Mouse (Mus musculus) embryo, embryonic 11 days (tissue): ENCODE results near the gene Rmnd5b.
"Not testable (repeated sequence)": the region's sequence is repeated elsewhere in the genome, so short reads cannot be mapped to it uniquely, and the experiment has no call there.

ENCODE experiments used
- DNase-seq: peaks from one replicate; pipeline ENCODE4 v3.0.0-alpha.2; 2015

The Rmnd5b gene

DNA sequence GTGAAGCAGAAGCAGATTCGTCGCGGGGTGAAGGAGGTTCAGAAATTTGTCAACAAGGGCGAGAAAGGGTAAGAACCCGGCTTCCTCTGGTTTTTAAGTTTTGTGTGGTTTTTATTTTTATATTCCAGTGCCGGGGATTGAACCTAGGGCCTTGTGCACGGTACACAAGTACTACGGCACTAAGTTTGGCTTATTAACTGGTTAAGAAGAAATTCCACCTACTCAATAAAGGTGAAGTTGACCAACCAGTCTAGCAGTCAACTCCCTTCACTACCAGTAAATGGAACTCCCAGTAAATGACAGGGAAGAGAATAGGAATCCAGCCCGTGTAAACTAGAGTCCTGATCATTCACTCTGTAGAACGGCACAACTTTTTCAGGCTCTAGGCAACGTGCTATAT lies 15.6 kb downstream of the Rmnd5b start:
- no peak for DNase-seq

GRCm38 (mm10) chr11:51619409-51620060 lies 16.2 kb downstream of the Rmnd5b start, which contains the start of gene Nhp2:
TSS of gene Nhp2 (plus strand) at chr11:51619735.
- DNase-seq: peak; percentile 98

GRCm38 (mm10) chr11:51618894-51619408 lies 16.7 kb downstream of the Rmnd5b start:
- DNase-seq: no peak

DNA sequence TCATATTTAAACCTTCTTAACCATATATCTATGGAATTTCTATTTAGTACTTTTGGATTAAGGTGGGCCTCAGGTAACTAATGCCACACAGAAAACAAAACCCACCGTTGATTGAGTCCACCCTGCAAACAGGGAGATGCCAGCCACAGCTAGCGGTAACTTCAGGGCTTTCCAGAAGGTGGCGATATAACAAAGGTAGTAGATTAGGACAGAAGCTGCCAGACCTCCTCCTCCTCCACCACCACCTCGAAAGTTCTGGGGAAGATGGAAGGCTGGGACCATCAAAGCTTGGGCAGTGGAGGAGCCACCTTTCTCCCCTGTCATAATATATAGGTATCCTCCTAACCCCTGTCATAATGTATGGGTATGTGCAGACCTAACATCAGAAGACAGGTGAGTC lies 18.0 kb downstream of the Rmnd5b start:
- peak; percentile 82 for DNase-seq

DNA sequence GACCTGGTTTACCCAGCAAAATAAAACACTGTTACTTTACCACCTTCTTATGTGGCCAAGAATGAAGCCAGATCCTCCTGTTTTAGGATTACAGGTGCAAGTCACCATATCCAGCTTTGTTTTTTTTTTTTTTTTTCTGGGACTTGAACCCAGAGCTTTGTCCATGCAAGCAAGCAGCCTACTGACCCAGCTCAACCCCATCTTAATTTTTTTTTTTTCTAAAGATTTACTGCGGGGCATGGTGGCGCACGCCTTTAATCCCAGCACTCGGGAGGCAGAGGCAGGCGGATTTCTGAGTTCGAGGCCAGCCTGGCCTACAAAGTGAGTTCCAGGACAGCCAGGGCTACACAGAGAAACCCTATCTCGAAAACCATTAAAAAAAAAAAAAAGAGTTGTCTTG lies 19.6 kb downstream of the Rmnd5b start:
- not testable (repeated sequence) for DNase-seq

- peak; percentile 85 for DNase-seq
Measured at GRCm38 (mm10) chr11:51615601-51616000, 20.1 kb downstream of the Rmnd5b start.

DNA sequence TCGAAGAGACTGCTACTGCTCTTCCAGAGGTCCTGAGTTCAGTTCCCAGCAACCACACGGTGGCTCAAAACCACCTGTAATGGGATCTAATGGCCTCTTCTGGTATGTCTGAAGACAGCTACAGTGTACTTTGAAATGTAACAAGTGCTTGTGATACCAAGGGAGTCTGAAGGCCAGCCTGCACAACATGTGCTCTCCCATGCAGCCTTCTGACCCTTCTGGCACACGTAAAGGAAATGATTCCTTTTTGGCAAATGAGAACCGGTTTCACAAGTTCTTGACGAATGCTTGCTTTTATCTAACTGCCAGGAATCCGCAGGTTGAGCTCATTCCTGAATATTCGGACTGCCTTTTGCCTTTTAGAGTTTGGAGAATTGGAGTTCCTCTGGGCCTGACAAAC lies 20.6 kb downstream of the Rmnd5b start:
- no peak for DNase-seq

GRCm38 (mm10) chr11:51614256-51614655 lies 21.4 kb downstream of the Rmnd5b start:
- no peak for DNase-seq

- DNase-seq: not testable (repeated sequence)
Measured at GRCm38 (mm10) chr11:51609940-51610339, 25.8 kb downstream of the Rmnd5b start.

GRCm38 (mm10) chr11:51609266-51609909 lies 26.3 kb downstream of the Rmnd5b start:
- no peak for DNase-seq

DNA sequence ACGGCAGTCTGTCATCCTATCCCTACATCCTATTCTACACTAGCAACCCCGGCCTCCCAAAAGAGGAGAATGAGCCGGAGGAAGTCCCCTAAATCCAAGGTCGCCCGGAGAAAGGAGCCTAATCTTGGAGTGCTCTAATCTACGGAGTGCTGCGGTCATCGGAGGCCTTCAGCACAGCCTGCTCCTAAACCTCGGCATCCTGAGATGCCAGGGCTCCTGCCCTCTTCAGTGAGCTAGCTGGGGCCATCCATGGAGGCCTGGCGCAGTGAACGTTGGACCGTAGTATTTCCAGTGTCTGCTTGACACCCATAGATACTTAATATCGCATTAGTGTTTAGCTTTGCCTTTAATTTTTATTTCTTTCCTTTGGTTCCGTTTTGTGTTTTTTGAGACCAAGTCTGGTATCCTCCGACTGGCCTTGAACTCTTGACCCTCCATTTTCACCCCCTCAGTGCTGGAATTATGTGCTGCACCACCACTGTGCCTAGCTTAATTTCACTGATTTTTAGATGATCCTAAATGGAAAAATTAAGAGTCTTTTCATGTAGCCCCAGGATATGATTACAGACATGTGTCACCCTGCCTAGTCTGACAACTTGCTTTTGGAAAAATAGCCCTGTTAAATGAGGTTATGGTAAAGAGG lies 28.5 kb downstream of the Rmnd5b start:
- no peak for DNase-seq

DNA sequence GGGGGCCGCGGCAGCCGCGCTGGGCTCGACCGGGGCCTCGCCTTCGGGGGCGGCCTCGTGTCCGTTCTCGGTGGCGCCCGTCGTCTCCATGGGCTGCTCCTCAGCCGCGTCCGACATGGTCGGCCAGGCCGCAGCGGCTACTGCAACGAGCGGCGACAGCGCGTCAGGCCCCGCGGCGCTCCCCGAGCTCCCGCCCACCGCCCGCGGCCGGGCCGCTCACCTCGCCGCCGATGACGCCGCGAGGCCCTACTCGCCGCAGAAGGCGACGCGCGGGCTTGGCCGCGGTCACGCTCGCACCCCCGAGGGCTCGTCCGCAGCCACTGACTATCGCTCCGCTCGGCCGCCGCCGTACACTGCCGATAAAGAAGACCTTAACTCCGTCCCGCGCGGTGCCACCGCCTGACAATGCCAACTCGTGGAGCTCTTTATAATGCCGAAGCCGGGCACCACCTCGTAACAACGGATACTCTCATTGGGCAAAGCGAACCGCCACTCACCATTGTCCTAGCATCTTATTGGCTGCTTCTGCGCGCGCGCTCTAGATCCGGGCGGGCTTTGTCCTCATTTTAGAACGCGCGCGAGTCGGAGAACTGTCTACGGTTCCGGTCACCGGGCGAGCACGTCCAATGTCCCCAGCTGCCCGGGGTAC lies 29.1 kb downstream of the Rmnd5b start, which contains the start of gene Hnrnpab:
Hnrnpab (minus strand) TSS at position 401 of the 649 bp plus-strand sequence.
- peak; percentile 98 for DNase-seq

DNA sequence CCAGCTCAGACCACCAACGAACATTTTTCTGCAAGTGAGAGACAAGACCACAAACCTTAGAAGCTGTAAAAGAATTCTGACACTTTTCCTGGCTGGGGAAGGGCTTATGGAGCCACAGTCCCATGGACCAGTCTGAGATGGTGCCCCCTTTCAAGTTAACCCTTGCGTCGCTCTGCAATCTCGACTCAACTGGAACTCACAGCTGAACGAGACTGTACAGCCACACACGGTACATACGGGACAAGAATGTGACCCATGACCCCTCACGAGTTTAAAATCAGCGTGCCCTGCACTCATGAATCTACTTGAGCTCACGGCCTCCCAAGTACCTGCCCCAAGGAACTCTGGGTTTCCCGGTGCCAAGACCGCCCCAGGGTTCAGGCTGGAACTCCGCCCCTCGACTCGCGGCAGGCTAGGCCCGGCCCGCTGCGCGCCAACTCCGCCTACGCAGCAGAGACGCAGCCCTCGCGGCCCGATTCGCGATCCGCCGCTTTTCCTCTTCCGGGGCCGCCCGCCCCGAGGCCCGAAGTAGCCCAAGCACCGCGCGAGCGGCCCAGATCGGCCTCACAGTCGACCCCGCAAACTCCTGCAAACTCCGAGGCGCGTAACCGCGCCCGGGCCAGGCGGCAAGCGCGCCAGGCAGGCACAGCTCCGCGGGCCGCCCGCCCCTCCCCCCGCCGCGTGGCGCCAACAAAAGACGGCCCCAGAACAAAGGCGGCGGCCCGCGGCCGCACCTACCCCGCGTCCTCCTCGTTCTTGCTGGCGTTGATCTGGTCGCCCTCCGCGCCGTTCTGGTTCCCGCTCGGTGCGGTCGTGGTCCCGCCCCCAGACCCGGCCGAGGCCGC lies 29.9 kb downstream of the Rmnd5b start:
- DNase-seq: peak; percentile 88

- no peak for DNase-seq
Measured at GRCm38 (mm10) chr11:51602253-51602652, 33.4 kb downstream of the Rmnd5b start.

GRCm38 (mm10) chr11:51597553-51597952 lies 38.1 kb downstream of the Rmnd5b start:
- no peak for DNase-seq

DNA sequence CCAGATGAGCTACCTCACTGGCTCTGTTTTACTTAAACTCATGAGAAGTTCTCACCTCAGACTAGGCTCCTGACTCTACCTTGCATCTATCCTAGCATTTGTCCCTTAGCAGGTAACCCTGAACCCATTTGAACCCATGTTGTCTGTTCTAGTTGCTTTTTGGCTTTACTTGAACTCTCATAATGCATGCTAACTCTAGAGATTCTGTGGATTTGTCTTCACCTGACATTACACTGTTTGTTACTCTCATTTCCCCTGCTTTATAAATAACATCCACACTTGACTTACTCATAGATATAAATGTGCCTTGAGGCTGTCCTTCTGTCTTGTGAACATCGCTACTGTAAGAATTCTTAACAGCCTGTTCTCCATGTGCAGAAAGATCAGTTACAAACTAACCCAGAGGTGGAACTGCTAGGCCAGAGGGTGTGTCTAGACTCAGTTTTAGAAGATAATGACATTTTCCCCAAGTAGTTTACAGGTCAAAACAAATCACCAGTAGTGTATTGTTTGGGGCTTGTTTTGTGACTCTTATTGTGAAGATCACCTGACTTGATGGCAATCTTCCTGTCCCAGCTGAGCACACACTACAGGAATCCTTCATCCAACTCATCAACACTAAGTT lies 40.1 kb downstream of the Rmnd5b start:
- no peak for DNase-seq

- DNase-seq: no peak
Measured at GRCm38 (mm10) chr11:51594715-51595350, 40.9 kb downstream of the Rmnd5b start.

- DNase-seq: no peak
Measured at GRCm38 (mm10) chr11:51593849-51594248, 41.8 kb downstream of the Rmnd5b start.

DNA sequence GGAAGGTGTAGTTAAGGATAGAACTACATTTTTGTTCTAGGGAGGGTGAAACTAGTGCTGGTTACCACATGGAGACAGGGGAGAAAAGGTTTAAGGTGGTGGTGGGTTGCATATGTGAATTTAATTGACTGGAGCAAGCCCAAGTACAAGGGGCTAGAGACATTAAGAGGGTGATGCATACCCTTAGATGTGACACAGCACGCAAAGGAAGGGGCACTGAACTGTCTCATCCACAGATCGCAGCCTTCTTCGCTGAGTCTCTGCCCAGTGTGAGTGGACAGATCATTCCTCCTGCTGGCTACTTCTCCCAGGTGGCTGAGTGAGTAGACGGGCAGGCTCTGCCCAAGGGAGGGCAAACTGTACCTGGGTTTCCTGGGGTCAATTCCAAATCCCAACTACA lies 42.3 kb downstream of the Rmnd5b start:
- DNase-seq: no peak

DNA sequence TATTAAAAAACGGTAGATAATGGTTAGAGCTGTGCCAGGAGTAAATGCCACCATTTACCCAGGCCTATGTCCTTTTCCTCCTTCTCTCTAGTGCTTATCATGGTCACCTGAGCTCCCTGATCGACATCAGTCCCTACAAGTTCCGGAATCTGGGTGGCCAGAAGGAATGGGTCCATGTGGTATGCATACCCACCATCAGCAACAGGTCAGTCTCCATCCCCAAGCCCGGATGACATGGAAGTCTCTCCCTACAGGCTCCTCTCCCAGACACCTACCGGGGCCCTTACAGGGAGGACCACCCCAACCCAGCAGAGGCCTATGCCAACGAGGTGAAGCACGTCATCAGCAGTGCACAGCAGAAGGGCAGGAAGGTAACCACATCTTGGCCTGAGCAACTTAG lies 43.8 kb downstream of the Rmnd5b start:
- DNase-seq: no peak

- DNase-seq: no peak
Measured at GRCm38 (mm10) chr11:51591168-51591567, 44.5 kb downstream of the Rmnd5b start.
